Mouse (Mus musculus): ENCODE data around the gene Rnf130.

Gene Rnf130

GRCm38 (mm10) chr11:50024833-50025720 lies at the start of gene Rnf130:
Gene Rnf130, plus strand, starts transcription at chr11:50025346.
- DNase-seq (ENCODE audit: low read depth, low spot score) = peak; percentile 96

- no peak for DNase-seq (ENCODE audit: low read depth, low spot score)
Observed at GRCm38 (mm10) chr11:49977963-49978568, 47.1 kb upstream of the Rnf130 start.

GRCm38 (mm10) chr11:49978935-49979334 lies 46.2 kb upstream of the Rnf130 start:
- DNase-seq (ENCODE audit: low read depth, low spot score) = no peak

- no peak for DNase-seq (ENCODE audit: low read depth, low spot score)
Observed at GRCm38 (mm10) chr11:49980681-49981235, 44.4 kb upstream of the Rnf130 start.

- no peak for DNase-seq (ENCODE audit: low read depth, low spot score)
Observed at GRCm38 (mm10) chr11:49981321-49981963, 43.7 kb upstream of the Rnf130 start.

GRCm38 (mm10) chr11:49982094-49982493 lies 43.1 kb upstream of the Rnf130 start:
- DNase-seq (ENCODE audit: low read depth, low spot score) = no peak

GRCm38 (mm10) chr11:49982881-49983280 lies 42.3 kb upstream of the Rnf130 start:
- no peak for DNase-seq (ENCODE audit: low read depth, low spot score)

- DNase-seq (ENCODE audit: low read depth, low spot score) = no peak
Observed at GRCm38 (mm10) chr11:49983875-49984552, 41.1 kb upstream of the Rnf130 start.

GRCm38 (mm10) chr11:49985009-49985408 lies 40.1 kb upstream of the Rnf130 start:
- no peak for DNase-seq (ENCODE audit: low read depth, low spot score)

- peak; percentile 66 for DNase-seq (ENCODE audit: low read depth, low spot score)
Observed at GRCm38 (mm10) chr11:49986277-49987036, 38.7 kb upstream of the Rnf130 start.

- DNase-seq (ENCODE audit: low read depth, low spot score) = no peak
Observed at GRCm38 (mm10) chr11:49994536-49994935, 30.6 kb upstream of the Rnf130 start.

- DNase-seq (ENCODE audit: low read depth, low spot score) = no peak
Observed at GRCm38 (mm10) chr11:49996398-49996797, 28.7 kb upstream of the Rnf130 start.

- DNase-seq (ENCODE audit: low read depth, low spot score) = no peak
Observed at GRCm38 (mm10) chr11:49997321-49997720, 27.8 kb upstream of the Rnf130 start.

- no peak for DNase-seq (ENCODE audit: low read depth, low spot score)
Observed at GRCm38 (mm10) chr11:50002853-50003252, 22.3 kb upstream of the Rnf130 start.

GRCm38 (mm10) chr11:50007776-50008175 lies 17.4 kb upstream of the Rnf130 start:
- no peak for DNase-seq (ENCODE audit: low read depth, low spot score)

GRCm38 (mm10) chr11:50008231-50008630 lies 16.9 kb upstream of the Rnf130 start:
- no peak for DNase-seq (ENCODE audit: low read depth, low spot score)

- no peak for DNase-seq (ENCODE audit: low read depth, low spot score)
Observed at GRCm38 (mm10) chr11:50013016-50013415, 12.1 kb upstream of the Rnf130 start.

GRCm38 (mm10) chr11:50016503-50016902 lies 8.6 kb upstream of the Rnf130 start:
- DNase-seq (ENCODE audit: low read depth, low spot score) = no peak

- no peak for DNase-seq (ENCODE audit: low read depth, low spot score)
Observed at GRCm38 (mm10) chr11:50017511-50017910, 7.6 kb upstream of the Rnf130 start.

- no peak for DNase-seq (ENCODE audit: low read depth, low spot score)
Observed at GRCm38 (mm10) chr11:50018848-50019247, 6.3 kb upstream of the Rnf130 start.

GRCm38 (mm10) chr11:50022085-50022484 lies 3.1 kb upstream of the Rnf130 start:
- no peak for DNase-seq (ENCODE audit: low read depth, low spot score)
